Mouse (Mus musculus) cerebral cortex, adult 2 months (tissue): ENCODE measurements around the gene Mxra7.

ENCODE experiments used
- WGBS: fragments of 180-500 bp; shearing (Covaris S2); methylation state at CpG from one replicate; pipeline ENCODE4 v1.1.7; 2018; 5-methylcytosine and 5-hydroxymethylcytosine counted together

Mxra7 gene

GRCm38 (mm10) chr11:116827534-116828165 lies at the start of gene Mxra7:
Mxra7 (minus strand) TSS chr11:116828046.
- WGBS, result 3% methylated on average over 71 of the region's 71 CpGs

- WGBS, result 66% methylated on average over 20 of the region's 20 CpGs
These were observed 46.1 kb upstream of the Mxra7 start for GRCm38 (mm10) chr11:116873987-116874386.

- WGBS, result 87% methylated on average over 9 of the region's 9 CpGs
These were observed 43.7 kb upstream of the Mxra7 start for GRCm38 (mm10) chr11:116871538-116871937.

GRCm38 (mm10) chr11:116869641-116870040 lies 41.8 kb upstream of the Mxra7 start:
- WGBS, result 80% methylated on average over 4 of the region's 4 CpGs

- WGBS, result 94% methylated on average over 8 of the region's 8 CpGs
These were observed 41.4 kb upstream of the Mxra7 start for GRCm38 (mm10) chr11:116869223-116869622.

- WGBS, result 59% methylated on average over 3 of the region's 3 CpGs
These were observed 40.3 kb upstream of the Mxra7 start for GRCm38 (mm10) chr11:116868129-116868528.

- 82% methylated on average over 12 of the region's 12 CpGs for WGBS
These were observed 38.2 kb upstream of the Mxra7 start for GRCm38 (mm10) chr11:116865945-116866585.

GRCm38 (mm10) chr11:116864444-116864843 lies 36.6 kb upstream of the Mxra7 start:
- 83% methylated on average over 10 of the region's 10 CpGs for WGBS

GRCm38 (mm10) chr11:116857183-116857850 lies 29.5 kb upstream of the Mxra7 start:
- WGBS, result 82% methylated on average over 12 of the region's 12 CpGs

- WGBS, result 18% methylated on average over 10 of the region's 10 CpGs
These were observed 26.4 kb upstream of the Mxra7 start for GRCm38 (mm10) chr11:116854279-116854678.

GRCm38 (mm10) chr11:116853512-116853928 lies 25.7 kb upstream of the Mxra7 start:
- WGBS, result 0% methylated on average over 36 of the region's 36 CpGs

GRCm38 (mm10) chr11:116852891-116853511 lies 25.2 kb upstream of the Mxra7 start, which contains the start of gene Srsf2:
Srsf2 (minus strand) TSS chr11:116853094.
- WGBS, result under 1% methylated on average over 74 of the region's 74 CpGs

GRCm38 (mm10) chr11:116852291-116852890 lies 24.5 kb upstream of the Mxra7 start, which contains the start of gene Mfsd11:
Mfsd11 (plus strand) TSS chr11:116852440.
- WGBS, result under 1% methylated on average over 91 of the region's 91 CpGs

GRCm38 (mm10) chr11:116851576-116852290 lies 23.9 kb upstream of the Mxra7 start:
- WGBS, result under 1% methylated on average over 29 of the region's 29 CpGs

- WGBS, result 18% methylated on average over 6 of the region's 6 CpGs
These were observed 23.1 kb upstream of the Mxra7 start for GRCm38 (mm10) chr11:116850833-116851477.

GRCm38 (mm10) chr11:116850085-116850484 lies 22.2 kb upstream of the Mxra7 start:
- WGBS, result 28% methylated on average over 4 of the region's 4 CpGs

GRCm38 (mm10) chr11:116848877-116849178 lies 21.0 kb upstream of the Mxra7 start:
- WGBS, result 56% methylated on average over 2 of the region's 2 CpGs

- 56% methylated on average over 5 of the region's 5 CpGs for WGBS
These were observed 20.4 kb upstream of the Mxra7 start for GRCm38 (mm10) chr11:116848086-116848876.

- WGBS, result 86% methylated on average over 3 of the region's 3 CpGs
These were observed 19.6 kb upstream of the Mxra7 start for GRCm38 (mm10) chr11:116847187-116848085.
